Mouse (Mus musculus): ENCODE data around the gene Bcl11b.

The Bcl11b gene

GRCm38 (mm10) chr12:107975479-107975896 lies 27.9 kb downstream of the Bcl11b start:
- in situ Hi-C loops (cut with MboI, MseI): loop anchor here (10.0 to 25.0 kb wide), 2 partner anchors 662 to 831 kb away; no protein-coding TSS in a partner anchor

- in situ Hi-C loops (cut with MboI, MseI): loop anchor here (5.0 to 25.0 kb wide), 4 partner anchors 52 to 830 kb away; no protein-coding TSS in a partner anchor
These were observed 28.9 kb downstream of the Bcl11b start for GRCm38 (mm10) chr12:107974504-107974903.

GRCm38 (mm10) chr12:107973556-107974140 lies 29.8 kb downstream of the Bcl11b start:
- in situ Hi-C loops (cut with MboI, MseI): loop anchor here (5.0 to 25.0 kb wide), 4 partner anchors 51 to 829 kb away; no protein-coding TSS in a partner anchor

GRCm38 (mm10) chr12:107971081-107971780 lies 32.2 kb downstream of the Bcl11b start:
- in situ Hi-C loops (cut with MboI, MseI): loop anchor here (5.0 to 25.0 kb wide), 4 partner anchors 49 to 826 kb away; no protein-coding TSS in a partner anchor

GRCm38 (mm10) chr12:107970637-107971036 lies 32.8 kb downstream of the Bcl11b start:
- in situ Hi-C loops (cut with MboI, MseI): loop anchor here (5.0 to 25.0 kb wide), 4 partner anchors 48 to 826 kb away; no protein-coding TSS in a partner anchor

GRCm38 (mm10) chr12:107969841-107970371 lies 33.5 kb downstream of the Bcl11b start:
- in situ Hi-C loops (cut with MboI, MseI): loop anchor here (5.0 to 25.0 kb wide), 5 partner anchors 43 to 825 kb away; no protein-coding TSS in a partner anchor

GRCm38 (mm10) chr12:107969126-107969525 lies 34.3 kb downstream of the Bcl11b start:
- in situ Hi-C loops (cut with MboI, MseI): loop anchor here in 1 of 2 experiments (5.0 to 25.0 kb wide), 2 partner anchors 42 to 668 kb away; no protein-coding TSS in a partner anchor

- in situ Hi-C loops (cut with MboI, MseI): loop anchor here in 1 of 2 experiments (5.0 to 25.0 kb wide), 2 partner anchors 41 to 669 kb away; no protein-coding TSS in a partner anchor
These were observed 35.1 kb downstream of the Bcl11b start for GRCm38 (mm10) chr12:107968331-107968730.

GRCm38 (mm10) chr12:107967026-107967425 lies 36.4 kb downstream of the Bcl11b start:
- in situ Hi-C loops (cut with MboI, MseI): loop anchor here in 1 of 2 experiments (5.0 to 25.0 kb wide), 2 partner anchors 40 to 670 kb away; no protein-coding TSS in a partner anchor

- in situ Hi-C loops (cut with MboI, MseI): loop anchor here in 1 of 2 experiments (5.0 to 25.0 kb wide), 2 partner anchors 38 to 672 kb away; no protein-coding TSS in a partner anchor
These were observed 38.3 kb downstream of the Bcl11b start for GRCm38 (mm10) chr12:107965103-107965502.

- in situ Hi-C loops (cut with MboI, MseI): loop anchor here in 1 of 2 experiments (5.0 to 25.0 kb wide), 2 partner anchors 37 to 673 kb away; no protein-coding TSS in a partner anchor
These were observed 38.9 kb downstream of the Bcl11b start for GRCm38 (mm10) chr12:107964396-107965085.

- in situ Hi-C loops (cut with MboI, MseI): loop anchor here in 1 of 2 experiments (25.0 kb wide), 1 partner anchor 674 kb away; no protein-coding TSS in a partner anchor
These were observed 40.5 kb downstream of the Bcl11b start for GRCm38 (mm10) chr12:107962852-107963251.

- in situ Hi-C loops (cut with MboI, MseI): loop anchor here in 1 of 2 experiments (25.0 kb wide), 1 partner anchor 675 kb away; no protein-coding TSS in a partner anchor
These were observed 41.6 kb downstream of the Bcl11b start for GRCm38 (mm10) chr12:107961843-107962242.

GRCm38 (mm10) chr12:107960789-107961491 lies 42.5 kb downstream of the Bcl11b start:
- in situ Hi-C loops (cut with MboI, MseI): loop anchor here in 1 of 2 experiments (25.0 kb wide), 1 partner anchor 676 kb away; no protein-coding TSS in a partner anchor

GRCm38 (mm10) chr12:107960365-107960764 lies 43.0 kb downstream of the Bcl11b start:
- in situ Hi-C loops (cut with MboI, MseI): loop anchor here in 1 of 2 experiments (25.0 kb wide), 1 partner anchor 677 kb away; no protein-coding TSS in a partner anchor

GRCm38 (mm10) chr12:107959872-107960271 lies 43.5 kb downstream of the Bcl11b start:
- in situ Hi-C loops (cut with MboI, MseI): loop anchor here in 1 of 2 experiments (25.0 kb wide), 1 partner anchor 677 kb away; no protein-coding TSS in a partner anchor

- in situ Hi-C loops (cut with MboI, MseI): loop anchor here in 1 of 2 experiments (25.0 kb wide), 1 partner anchor 684 kb away; no protein-coding TSS in a partner anchor
These were observed 50.2 kb downstream of the Bcl11b start for GRCm38 (mm10) chr12:107953044-107953684.

- in situ Hi-C loops (cut with MboI, MseI): loop anchor here in 1 of 2 experiments (25.0 kb wide), 1 partner anchor 685 kb away; no protein-coding TSS in a partner anchor
These were observed 51.1 kb downstream of the Bcl11b start for GRCm38 (mm10) chr12:107952318-107952724.

GRCm38 (mm10) chr12:107950667-107951179 lies 52.7 kb downstream of the Bcl11b start:
- in situ Hi-C loops (cut with MboI, MseI): loop anchor here in 1 of 2 experiments (25.0 kb wide), 1 partner anchor 687 kb away; no protein-coding TSS in a partner anchor

All from T-helper 17 cell (primary cell).